Mouse (Mus musculus) mature B cell (primary cell): Measurements from ENCODE around the gene Nfu1.

Experiments
- in situ Hi-C: fragments of 300-500 bp; cut with MboI; formaldehyde crosslinking; loops from 2 replicates; pipeline ENCODE4 v1.14.3; 2019

Nfu1 gene

DNA sequence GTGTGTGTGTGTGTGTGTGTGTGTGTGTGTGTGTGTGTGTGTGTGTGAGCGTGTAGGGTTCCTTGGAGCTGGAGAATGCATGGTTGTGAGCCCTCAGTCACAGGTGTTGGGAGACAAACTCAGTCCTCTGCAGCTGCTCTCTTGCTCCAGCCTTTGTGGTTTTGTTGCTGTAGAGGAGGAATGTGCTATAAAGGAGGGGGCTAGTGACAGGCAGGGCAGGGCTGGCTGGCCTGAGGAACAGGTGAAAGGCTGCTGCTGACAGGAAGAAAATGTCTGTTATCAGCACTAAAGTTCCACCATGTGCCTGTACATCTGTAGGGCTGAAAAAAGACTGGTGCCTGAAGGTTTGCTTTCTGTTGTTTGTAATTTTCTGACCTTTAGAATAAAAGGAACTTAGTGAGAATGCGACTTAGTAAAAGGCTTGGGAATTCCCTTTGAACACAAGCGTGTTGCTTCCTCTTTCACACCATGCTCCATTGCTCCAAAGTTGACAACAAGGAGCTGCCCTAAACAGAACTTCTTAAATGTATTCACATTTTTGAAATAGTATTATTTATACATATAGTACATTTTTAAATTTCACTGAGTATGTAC lies 66.2 kb downstream of the Nfu1 start:
- in situ Hi-C loops, result no loop called here
